Mouse (Mus musculus) lung, postnatal 0 days (tissue): ENCODE data around the gene Ptprn2. TPM values are rescaled to one million over a fixed set of nuclear protein-coding genes. Genes with fewer than 3 reads are reported as not detected.
"Not testable (repeated sequence)": the region's sequence is repeated elsewhere in the genome, so short reads cannot be mapped to it uniquely, and the experiment has no call there.

ENCODE experiments used
- ATAC-seq: fragments of 200-750 bp; cut with Nextera tagmentation; 2 replicates; pipeline ENCODE4 v1.8.0; 2017; ENCODE audit warnings: moderate library complexity
- DNase-seq: peaks from one replicate; pipeline ENCODE4 v3.0.0-alpha.2; 2016; ENCODE audit warnings: low spot score
- H3K27ac ChIP-seq: fragments of 300-500 bp; sonication (generic); 2 replicates; pipeline ENCODE4 v1.5.1; 2014; ENCODE audit warnings: antibody characterized with exemption, mild to moderate bottlenecking, low read length, mixed read lengths
- H3K27me3 ChIP-seq: fragments of 300-500 bp; sonication (generic); replicated peaks from 2 replicates; pipeline ENCODE4 v1.6.1; 2014; ENCODE audit warnings: low read length, mixed read lengths; ENCODE audit not compliant: insufficient read depth
- H3K36me3 ChIP-seq: fragments of 300-500 bp; sonication (generic); 2 replicates; pipeline ENCODE4 v1.6.1; 2014; ENCODE audit warnings: low read length, mixed read lengths; ENCODE audit not compliant: insufficient read depth
- H3K4me1 ChIP-seq: fragments of 300-500 bp; sonication (generic); 2 replicates; pipeline ENCODE4 v1.6.1; 2014; ENCODE audit warnings: antibody characterized with exemption, low read depth, low read length, mixed read lengths; ENCODE audit not compliant: insufficient read depth
- H3K4me2 ChIP-seq: fragments of 300-500 bp; sonication (generic); replicated peaks from 2 replicates; pipeline ENCODE4 v1.6.1; 2014; ENCODE audit warnings: low read depth, mild to moderate bottlenecking, low read length, moderate library complexity, mixed read lengths
- H3K4me3 ChIP-seq: fragments of 300-500 bp; sonication (generic); 2 replicates; pipeline ENCODE4 v1.5.1; 2014; ENCODE audit warnings: low read depth, low read length
- H3K9ac ChIP-seq: fragments of 300-500 bp; sonication (generic); replicated peaks from 2 replicates; pipeline ENCODE4 v1.6.1; 2014; ENCODE audit warnings: low read depth, mild to moderate bottlenecking
- H3K9me3 ChIP-seq: fragments of 300-500 bp; sonication (generic); 2 replicates; pipeline ENCODE4 v1.6.1; 2016; ENCODE audit warnings: low read length, mixed read lengths
- CTCF ChIP-seq: IDR thresholded peaks from 2 replicates; pipeline ENCODE4 v1.5.1; 2016; ENCODE audit warnings: antibody characterized with exemption, mild to moderate bottlenecking
- EP300 ChIP-seq: IDR thresholded peaks from 2 replicates; pipeline ENCODE4 v1.6.1; 2016; ENCODE audit warnings: antibody characterized with exemption, mild to moderate bottlenecking, control low read depth
- WGBS: fragments of 180-500 bp; shearing (Covaris S2); extraction: QIAGEN DNeasy Blood & Tissue Kit; methylation state at CpG from one replicate; pipeline ENCODE4 v1.1.7; 2014; 5-methylcytosine and 5-hydroxymethylcytosine counted together
- polyA plus RNA-seq: library from polyadenylated mRNA; unstranded; fragments of >200 nt; fragmentation: Nextera tagmentation; extraction: Ambion mirVana; gene quantifications from 2 replicates; pipeline ENCODE4 v1.2.1, GENCODE M21; 2015

Gene Ptprn2
- polyA plus RNA-seq, 1 experiment from 2014 or later, result 0.24 TPM

DNA sequence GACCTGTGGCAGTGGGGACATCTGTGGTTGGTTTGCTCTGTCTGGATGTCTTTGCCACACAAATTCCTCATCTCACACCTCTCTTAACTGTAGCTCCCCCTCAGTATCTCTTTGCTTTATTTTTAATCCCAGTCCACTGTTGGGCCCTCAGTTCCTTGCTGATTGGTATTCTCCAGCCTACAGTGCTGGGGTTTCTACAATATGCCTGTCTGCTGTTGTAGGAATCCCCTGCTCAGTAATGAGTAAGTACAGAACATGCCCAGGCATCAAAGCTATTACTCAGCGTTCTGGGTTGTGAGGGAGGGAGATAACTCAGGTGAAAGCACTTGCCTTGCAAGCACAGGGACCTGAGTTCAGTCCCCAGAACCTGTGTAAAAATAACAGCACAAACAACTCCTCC is 81.2 kb downstream of the Ptprn2 start:
- Histone ChIP-seq H3K9me3 (no peaks in the 10 kb centered on the region), H3K4me1 (no peaks in the 10 kb centered on the region), H3K4me3 (no peak overlapping the region), H3K36me3 (no peaks in the 10 kb centered on the region), H3K27me3 (no peaks in the 10 kb centered on the region), H3K4me2 (no peak overlapping the region), H3K9ac (no peak overlapping the region), H3K27ac (no peak overlapping the region)
- ATAC-seq, result no peak
- WGBS, result 42% methylated on average over 1 of the region's 1 CpGs
- no peak for DNase-seq
- TF ChIP-seq EP300 (no peak), CTCF (no peak)

DNA sequence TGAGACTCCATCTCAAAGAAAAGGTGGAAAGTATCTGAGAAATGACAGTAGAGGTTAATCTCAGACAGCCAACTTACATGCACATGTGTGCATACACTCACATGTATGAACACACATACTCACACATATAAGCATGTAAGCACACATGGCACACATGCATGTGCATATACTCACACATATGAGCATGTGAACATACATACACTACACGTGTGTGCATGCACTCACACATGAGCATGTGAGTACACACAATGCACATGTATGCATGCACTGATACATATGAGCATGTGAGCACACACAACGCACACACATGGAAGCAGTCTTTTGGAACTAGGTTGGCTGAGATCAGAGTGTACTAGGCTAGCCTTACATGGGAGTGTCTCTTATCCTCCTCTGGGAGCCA is 81.7 kb downstream of the Ptprn2 start:
- TF ChIP-seq CTCF (no peak), EP300 (no peak)

GRCm38 (mm10) chr12:116569568-116569967 is 84.0 kb downstream of the Ptprn2 start:
- no peak overlapping the region for H3K27ac ChIP-seq
- H3K36me3 ChIP-seq, result no peaks in the 10 kb centered on the region
- H3K9ac ChIP-seq, result no peak overlapping the region
- 65% methylated on average over 1 of the region's 1 CpGs for WGBS
- ATAC-seq, result no peak
- no peak for DNase-seq
- H3K9me3 ChIP-seq, result no peaks in the 10 kb centered on the region
- H3K4me2 ChIP-seq, result no peak overlapping the region
- H3K4me3 ChIP-seq, result no peak overlapping the region
- H3K4me1 ChIP-seq, result no peaks in the 10 kb centered on the region
- no peaks in the 10 kb centered on the region for H3K27me3 ChIP-seq
- TF ChIP-seq EP300, result no peak
- no peak for TF ChIP-seq CTCF

More for the DNA sequence above, 81.7 kb downstream of the Ptprn2 start:
- DNase-seq (no peak), ATAC-seq (no peak)
- H3K4me3 ChIP-seq, result no peak overlapping the region
- WGBS, result 82% methylated on average over 2 of the region's 2 CpGs
- no peak overlapping the region for H3K4me2 ChIP-seq
- H3K27ac ChIP-seq, result no peak overlapping the region
- H3K9ac ChIP-seq, result no peak overlapping the region
- no peaks in the 10 kb centered on the region for H3K36me3 ChIP-seq
- H3K4me1 ChIP-seq, result no peaks in the 10 kb centered on the region
- no peaks in the 10 kb centered on the region for H3K9me3 ChIP-seq
- no peaks in the 10 kb centered on the region for H3K27me3 ChIP-seq

- no peaks in the 10 kb centered on the region for H3K9me3 ChIP-seq
- WGBS, result 66% methylated on average over 5 of the region's 5 CpGs
- H3K4me1 ChIP-seq, result no peaks in the 10 kb centered on the region
- no peak for TF ChIP-seq CTCF
- no peak for TF ChIP-seq EP300
- H3K4me2 ChIP-seq, result no peak overlapping the region
- no peak overlapping the region for H3K4me3 ChIP-seq
- H3K27ac ChIP-seq, result no peak overlapping the region
- H3K9ac ChIP-seq, result no peak overlapping the region
- H3K27me3 ChIP-seq, result no peaks in the 10 kb centered on the region
- ATAC-seq (no peak), DNase-seq (no peak)
- no peaks in the 10 kb centered on the region for H3K36me3 ChIP-seq
Observed at GRCm38 (mm10) chr12:116574102-116574501, 88.6 kb downstream of the Ptprn2 start.

GRCm38 (mm10) chr12:116574720-116575119 is 89.2 kb downstream of the Ptprn2 start:
- WGBS, result 72% methylated on average over 5 of the region's 5 CpGs
- Histone ChIP-seq H3K27me3 (no peaks in the 10 kb centered on the region), H3K4me1 (no peaks in the 10 kb centered on the region), H3K4me3 (no peak overlapping the region), H3K36me3 (no peaks in the 10 kb centered on the region), H3K9me3 (no peaks in the 10 kb centered on the region), H3K4me2 (no peak overlapping the region), H3K9ac (no peak overlapping the region), H3K27ac (no peak overlapping the region)
- no peak for DNase-seq
- no peak for ATAC-seq
- TF ChIP-seq EP300 (no peak), CTCF (no peak)

DNA sequence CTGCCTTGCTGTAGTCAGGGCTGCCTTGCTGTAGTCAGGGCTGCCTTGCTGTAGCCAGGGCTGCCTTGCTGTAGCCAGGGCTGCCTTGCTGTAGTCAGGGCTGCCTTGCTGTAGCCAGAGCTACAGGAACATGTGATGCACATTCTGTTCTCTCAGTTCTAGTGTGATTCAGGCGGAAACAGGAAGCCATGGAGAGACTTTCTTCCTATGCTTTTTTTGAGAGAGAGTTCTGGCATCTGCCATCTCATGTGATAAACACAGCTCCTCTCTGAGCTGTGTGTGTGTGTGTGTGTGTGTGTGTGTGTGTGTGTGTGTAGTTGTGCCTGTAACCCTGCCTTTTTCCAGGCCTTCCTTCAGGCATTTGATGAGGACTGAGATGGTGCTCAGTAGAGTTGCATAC is 92.4 kb downstream of the Ptprn2 start:
- not testable (repeated sequence) for H3K4me3 ChIP-seq, H3K9me3 ChIP-seq, H3K4me1 ChIP-seq, DNase-seq, H3K36me3 ChIP-seq, H3K9ac ChIP-seq, H3K4me2 ChIP-seq, H3K27ac ChIP-seq, ATAC-seq, H3K27me3 ChIP-seq
- WGBS, result 38% methylated on average over 1 of the region's 1 CpGs
